Mouse (Mus musculus) cerebellum, adult 2 months (tissue): ENCODE measurements at regions not wholly inside any gene's neighbourhood (a gene's known extent, or its start where the extent isn't known, plus 50 kb on each side); places are given as distances from the start of the nearest gene placed in this dataset.

Experiments used
- CTCF ChIP-seq: fragments of 200-500 bp; IDR thresholded peaks from 2 replicates; pipeline ENCODE4 v1.5.1; 2011; ENCODE audit warnings: low read depth, mild to moderate bottlenecking, control low read depth, low read length, moderate library complexity, borderline replicate concordance; ENCODE audit not compliant: insufficient read depth
- POLR2A ChIP-seq: fragments of 200-500 bp; IDR thresholded peaks from 2 replicates; pipeline ENCODE4 v1.6.1; 2011; ENCODE audit warnings: low read length, control low read depth, borderline replicate concordance; ENCODE audit not compliant: insufficient read depth

DNA sequence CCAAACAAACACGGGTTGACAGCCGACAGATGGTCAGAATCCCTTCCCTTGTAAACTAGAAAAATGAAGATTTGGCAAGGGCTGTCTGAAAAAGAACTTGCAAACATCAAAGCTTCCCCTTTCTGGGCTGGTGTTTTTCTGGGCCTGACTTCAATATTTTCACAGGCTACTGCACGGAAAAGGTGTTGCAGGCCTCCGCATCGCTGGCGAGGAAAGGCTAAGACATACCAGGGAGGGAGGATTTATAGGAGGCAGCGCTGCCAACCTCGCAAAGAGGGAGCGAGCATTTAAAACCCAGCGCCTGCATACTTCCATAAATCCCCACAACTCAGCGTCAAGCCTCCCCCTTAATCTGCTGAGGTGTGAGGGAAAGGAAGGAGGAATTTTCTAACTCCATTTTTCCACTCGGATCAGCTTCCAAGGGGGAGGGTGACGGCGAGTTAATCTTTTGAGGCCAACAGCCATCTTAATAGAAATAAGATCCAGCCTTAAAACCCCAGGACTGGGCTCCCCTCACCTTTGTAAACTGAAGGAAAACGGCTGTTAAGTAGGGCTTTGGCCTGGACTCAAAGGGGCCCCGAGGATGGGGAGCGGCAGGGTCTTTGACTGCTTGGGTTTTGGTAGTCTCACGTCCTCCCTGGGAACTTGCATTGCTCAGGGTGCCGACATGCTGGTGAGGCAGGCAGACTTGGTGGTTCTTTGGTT is 199.9 kb downstream of the Rplp1 start:
- TF ChIP-seq POLR2A (no peak), CTCF (no peak)
